Mouse (Mus musculus): ENCODE measurements around the gene Cmip. TPM values are rescaled to one million over a fixed set of nuclear protein-coding genes. Genes with fewer than 3 reads are reported as not detected.

Gene Cmip
- polyA plus RNA-seq (2012; rRNA removed) = 39.4 and 48.7 TPM in 2 replicates

DNA sequence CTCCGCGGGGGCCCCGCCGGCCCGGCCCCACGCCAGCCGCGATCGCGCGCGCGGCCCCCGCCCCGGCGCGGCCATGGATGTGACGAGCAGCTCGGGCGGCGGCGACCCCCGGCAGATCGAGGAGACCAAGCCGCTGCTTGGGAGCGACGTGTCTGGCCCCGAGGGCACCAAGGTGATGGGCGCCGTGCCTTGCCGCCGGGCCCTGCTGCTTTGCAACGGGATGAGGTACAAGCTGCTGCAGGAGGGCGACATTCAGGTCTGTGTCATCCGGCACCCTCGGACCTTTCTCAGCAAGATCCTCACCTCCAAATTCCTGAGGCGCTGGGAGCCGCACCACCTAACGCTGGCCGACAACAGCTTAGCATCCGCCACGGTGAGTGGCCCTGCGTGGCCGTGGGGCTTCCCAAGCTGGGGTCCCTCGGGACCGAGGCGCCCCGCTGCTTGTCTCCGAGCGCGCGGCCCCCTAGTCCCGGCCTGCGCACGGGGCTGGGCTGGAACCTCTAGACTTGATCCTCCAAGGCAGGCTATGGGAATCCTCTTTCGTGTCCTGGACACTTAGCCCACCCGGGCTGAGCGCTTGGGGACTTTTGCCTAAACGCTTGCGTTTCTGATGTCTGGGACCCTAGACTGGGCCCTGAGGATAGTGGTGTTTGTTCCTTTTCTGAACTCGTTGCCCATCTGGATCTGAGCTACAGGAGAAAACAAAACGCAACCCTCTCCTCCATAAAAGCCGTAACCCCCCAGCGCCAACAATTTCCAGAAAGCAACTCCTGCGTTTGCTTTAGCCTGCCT, at the start of gene Cmip:
TSS of gene Cmip (plus strand) at position 36 of the 792 bp plus-strand sequence.
- peak; percentile 52 for DNase-seq (ENCODE audit: low spot score)

DNA sequence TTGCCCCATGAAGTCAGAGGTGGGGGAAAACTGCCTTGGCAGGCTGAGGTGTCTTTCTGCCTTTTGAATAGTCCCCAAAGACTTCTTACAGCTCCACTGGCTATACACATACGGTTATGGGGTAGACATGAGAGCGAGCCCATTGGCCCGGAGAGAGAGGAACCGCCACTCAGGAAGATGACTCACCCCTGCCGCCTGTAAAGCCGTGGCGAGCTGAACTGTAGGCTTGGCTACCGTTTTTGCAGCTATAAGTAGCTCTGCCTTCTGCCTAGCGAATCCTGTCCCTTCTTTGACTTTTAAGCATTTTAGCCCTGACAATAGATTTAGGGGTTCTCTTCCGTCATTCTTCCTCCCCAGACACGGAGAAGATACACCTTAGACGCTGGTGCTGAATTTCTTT, 47.7 kb upstream of the Cmip start:
- no peak for DNase-seq (ENCODE audit: low spot score)

DNA sequence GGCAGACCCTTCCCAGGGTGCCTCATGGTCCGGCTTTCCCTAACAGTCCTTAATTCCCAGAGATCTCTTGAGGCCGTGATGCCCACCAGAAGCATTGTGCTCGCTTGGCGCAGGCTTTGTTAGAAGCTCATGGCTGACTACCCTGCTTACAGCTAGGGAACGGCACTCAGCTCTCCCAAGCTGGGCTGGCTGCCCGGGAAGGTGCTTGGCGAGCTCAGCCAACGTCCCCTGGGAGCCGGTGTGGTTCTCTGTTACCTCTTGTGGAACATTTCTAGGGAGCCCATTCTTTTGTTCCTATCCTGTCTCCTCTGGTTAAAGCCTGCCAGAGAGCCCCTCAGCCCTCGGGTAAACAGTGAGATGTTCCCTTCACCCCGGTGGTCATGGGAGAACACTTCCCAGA, 44.8 kb upstream of the Cmip start:
- DNase-seq (ENCODE audit: low spot score) = no peak

DNA sequence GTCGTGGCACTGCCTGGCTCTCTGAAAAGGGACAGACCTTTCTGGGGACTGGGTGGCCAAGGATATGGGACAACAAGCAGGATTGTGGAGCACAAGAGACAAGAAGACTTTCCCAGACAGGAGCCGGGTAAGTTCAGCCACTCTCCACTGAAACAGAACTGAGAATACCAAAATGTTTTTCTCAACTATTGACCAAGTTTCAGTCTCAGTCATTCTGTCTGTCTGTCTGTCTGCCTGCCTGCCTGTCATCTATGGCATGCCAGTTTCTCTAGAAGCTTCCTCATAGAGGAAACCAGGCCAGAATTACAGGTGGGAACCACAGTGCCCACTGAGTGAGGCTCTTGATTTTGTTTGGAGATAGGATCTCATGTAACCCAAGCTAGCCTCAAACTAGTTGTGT, 39.1 kb upstream of the Cmip start:
- DNase-seq (ENCODE audit: low spot score) = no peak

DNA sequence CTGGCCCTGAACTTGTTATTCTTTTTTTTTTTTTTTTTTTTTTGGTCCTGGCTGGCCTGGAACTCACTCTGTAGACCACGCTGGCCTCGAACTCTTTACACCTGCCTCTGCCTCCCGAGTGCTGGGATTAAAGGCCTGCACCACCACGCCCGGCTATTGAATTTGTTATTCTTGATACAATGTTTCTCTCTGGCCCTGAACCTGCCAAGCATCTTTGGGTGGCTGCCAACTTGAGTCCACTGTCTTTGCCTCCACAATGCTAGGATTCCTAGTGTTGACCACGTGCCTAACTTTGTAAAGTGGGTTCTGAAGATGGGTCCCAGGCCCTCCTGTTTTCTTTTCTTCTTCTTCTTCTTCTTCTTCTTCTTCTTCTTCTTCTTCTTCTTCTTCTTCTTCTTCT, 34.5 kb upstream of the Cmip start:
- no peak for DNase-seq (ENCODE audit: low spot score)

DNA sequence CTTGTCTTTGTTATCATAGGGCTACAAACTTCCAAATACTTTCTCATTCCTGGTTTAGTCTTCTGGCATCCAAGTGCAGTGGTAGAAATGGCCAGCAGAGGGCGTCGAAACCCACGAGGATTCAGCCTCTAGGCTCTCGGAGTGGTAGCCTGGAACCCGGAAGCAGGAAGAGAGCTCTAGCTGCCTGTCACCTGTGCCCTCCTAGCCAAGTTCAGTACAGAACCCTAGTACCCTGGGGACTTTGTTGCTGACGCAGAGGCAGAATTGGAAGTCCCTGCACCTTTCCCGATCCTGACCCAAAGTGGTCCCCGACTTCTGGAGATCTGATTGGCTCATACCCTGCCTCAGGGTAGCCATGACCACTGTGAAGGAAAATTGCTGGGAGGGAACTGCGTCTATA, 32.2 kb upstream of the Cmip start:
- DNase-seq (ENCODE audit: low spot score) = peak; percentile 73

DNA sequence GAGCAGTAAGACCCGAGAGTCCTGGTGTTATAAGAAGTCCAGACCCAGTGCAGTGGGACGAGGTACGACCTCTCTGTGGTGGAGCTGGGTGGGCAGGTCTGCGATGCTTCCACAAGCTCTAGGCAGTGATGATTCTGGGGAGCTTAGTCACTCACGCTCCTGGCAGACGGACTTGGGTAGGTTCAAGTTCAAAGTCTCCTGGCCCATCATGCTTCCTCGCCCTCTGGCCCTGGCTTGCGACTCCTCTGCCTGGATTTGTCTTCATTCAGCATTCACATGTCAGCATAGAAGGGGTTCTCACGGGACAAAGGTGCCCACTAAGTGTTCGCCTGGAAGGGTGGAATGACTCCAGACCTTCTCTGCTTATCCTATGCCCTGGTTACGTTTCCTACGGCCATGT, 30.6 kb upstream of the Cmip start:
- no peak for DNase-seq (ENCODE audit: low spot score)

DNA sequence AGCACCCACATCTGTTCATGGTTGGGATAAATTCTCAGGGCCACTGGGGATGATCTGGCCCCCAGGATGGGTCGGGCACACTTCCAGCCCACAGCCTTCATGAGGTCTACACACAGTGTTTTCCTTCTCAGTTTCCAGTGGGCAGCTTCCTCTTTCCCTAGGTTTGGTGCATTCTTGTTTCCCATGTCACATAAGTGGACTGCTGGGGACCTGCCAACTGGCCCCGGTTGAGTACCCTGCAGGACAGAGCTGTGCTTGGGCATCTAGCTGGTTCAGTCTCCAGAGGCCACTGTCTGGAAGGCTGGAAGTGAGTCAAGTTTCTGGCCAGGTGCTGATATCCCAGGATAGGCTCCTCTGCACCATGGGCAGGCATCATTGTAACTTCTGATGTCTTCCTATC, 29.5 kb upstream of the Cmip start:
- no peak for DNase-seq (ENCODE audit: low spot score)

DNA sequence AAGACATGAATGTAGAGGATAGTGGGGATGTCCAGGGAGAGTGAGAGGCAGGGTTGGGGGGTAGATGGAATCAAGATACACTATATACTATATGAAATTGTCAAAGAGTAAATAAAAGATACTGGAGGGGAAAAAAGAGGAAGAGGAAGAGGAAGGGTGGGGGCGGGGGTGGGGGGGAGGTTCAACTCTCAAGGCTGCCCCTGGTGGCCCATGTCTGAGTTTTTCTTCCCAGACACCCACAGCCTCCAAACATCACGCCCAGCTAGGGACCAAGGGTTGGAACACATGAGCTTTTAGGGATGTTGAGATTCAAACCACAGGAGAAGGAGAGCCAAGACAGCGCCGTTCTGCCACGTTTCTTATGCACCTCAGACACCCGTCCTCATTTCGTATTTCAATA, 23.7 kb upstream of the Cmip start:
- no peak for DNase-seq (ENCODE audit: low spot score)

DNA sequence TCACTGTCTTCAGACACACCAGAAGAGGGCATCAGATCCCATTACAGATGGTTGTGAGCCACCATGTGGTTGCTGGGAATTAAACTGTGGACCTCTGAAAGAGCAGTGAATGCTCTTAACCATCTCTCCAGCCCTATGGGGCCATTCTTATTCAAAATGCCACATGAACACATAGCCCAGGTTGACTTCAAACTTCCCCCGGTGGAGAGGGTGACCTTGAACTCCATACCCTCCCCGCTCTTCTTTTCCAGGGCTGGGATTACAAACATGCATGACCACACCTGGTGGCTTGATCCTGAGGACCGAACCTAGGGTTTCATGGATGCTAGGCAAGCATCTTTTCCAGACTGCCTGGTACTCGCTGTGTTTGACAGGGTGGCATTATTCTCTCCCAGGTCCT, 20.3 kb upstream of the Cmip start:
- no peak for DNase-seq (ENCODE audit: low spot score)

DNA sequence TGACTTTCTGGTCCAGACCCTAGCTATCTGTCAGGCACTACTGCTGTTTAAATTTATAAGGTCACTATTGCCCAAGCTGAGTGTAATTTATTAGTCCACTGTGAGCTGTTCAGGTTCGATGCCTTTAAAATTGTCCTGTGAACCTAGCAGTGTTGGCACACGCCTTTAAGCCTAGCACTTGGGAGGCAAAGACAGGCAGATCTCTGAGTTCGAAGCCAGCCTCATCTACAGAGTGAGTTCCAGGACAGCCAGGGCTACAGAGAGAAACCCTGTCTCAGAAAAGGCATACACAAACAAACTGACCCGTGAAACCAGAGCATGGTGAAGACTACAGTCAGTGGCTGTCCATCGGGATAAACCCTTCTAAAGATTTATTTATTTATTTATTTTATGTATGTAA, 16.5 kb upstream of the Cmip start:
- DNase-seq (ENCODE audit: low spot score) = no peak

DNA sequence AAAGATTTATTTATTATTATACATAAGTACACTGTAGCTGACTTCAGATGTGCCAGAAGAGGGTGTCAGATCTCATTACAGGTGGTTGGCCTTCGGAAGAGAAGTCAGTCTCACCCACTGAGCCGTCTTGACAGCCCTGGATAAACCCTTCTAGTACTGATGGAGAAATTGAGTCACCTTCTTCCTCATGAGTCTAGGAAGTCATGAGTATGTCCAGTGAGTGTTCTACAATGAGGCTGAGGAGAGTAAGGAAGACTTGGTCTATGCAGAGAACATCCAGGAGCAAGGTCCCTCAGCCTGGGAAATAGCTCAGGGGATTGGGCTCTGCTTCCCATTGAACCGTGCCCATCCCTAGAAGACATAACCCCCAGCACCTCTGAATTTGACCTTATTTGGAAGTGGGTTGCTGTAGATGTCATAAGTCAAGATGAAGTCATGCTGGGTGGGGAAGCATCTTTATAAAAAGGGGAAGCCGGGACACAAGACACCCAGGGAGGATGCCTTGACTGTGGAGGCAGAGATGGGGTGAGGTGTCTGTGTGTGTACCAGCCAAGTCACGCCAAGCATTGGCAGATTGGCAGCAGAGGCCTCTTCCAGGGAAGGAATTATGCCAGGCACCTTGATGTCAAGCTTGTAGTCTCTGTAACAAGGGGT, 15.9 kb upstream of the Cmip start:
- DNase-seq (ENCODE audit: low spot score) = no peak

DNA sequence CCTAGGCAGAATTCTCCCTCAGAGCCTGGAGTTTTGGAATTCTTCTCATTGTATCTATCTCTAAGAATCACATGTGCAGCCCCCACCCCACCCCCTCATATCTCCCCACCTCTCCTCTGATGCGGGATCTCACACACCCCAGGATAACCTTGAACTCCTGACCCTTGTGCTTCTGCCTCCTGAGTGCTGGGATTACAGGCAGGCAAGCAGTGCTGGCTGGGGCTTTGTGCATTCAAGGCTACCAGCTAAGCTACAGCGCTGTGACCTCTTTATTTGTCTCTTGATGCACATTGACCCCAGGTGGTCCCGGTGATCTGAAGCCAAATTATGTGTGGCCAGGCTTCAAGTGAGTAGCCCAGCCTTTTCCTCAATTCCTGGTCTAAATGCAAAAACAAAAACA, 15.0 kb upstream of the Cmip start:
- no peak for DNase-seq (ENCODE audit: low spot score)

DNA sequence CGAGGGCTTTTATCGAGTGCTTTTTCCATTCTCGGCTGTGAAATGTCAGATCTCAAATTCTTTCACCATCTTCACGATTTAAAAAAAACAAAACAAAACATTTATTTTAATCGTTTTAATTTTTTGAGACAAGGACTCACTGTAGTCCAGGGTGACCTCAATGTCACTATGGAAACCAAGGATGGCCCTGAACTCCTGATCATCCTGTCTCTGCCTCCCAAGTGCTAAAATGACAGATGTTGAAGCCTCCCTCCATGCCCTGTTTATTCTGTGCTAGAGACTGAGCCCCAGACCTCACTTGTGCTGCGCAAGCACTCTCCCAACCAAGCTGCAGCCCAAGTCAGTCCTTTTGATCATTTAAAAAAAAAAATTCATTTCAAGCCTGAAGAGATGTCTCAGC, 14.6 kb upstream of the Cmip start:
- DNase-seq (ENCODE audit: low spot score) = no peak

DNA sequence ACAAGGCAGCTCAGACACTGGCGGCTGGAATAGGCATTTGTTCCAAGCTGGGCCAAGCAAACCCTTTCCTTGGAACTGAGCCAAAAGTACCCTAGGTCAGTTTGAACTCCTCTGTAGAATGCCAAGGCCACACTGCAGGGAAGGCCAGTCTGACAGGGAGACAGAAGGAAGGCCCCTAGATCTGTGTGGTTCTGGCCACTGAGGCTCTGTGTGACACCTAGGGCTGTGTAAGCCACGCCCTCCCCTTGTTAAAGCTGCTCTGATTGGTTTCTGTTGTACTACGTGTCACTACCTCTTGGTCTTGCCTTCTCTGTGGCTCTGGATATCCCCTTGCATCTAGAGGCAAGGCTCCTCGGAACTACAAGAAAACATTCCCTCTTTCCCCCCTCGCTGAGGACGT, 12.3 kb upstream of the Cmip start:
- no peak for DNase-seq (ENCODE audit: low spot score)

DNA sequence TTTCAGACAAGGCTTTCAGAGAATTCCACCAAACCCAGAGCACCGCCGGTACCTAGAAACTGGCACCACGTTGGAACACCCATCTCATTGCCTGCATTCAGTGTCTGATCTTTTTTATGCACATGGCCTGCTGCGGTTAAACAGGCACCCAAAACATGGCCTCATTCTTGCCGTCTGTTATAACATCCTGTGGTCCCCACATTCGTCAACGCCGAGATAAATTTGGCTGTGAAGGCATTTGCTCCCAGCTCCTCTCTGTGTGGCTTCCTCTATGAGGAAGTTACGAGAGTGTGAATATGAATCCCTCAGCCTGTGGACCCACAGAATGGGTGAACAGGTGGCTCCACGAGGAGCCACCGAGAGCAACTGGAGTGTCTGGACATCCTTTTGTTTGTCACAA, 8.5 kb upstream of the Cmip start:
- no peak for DNase-seq (ENCODE audit: low spot score)

DNA sequence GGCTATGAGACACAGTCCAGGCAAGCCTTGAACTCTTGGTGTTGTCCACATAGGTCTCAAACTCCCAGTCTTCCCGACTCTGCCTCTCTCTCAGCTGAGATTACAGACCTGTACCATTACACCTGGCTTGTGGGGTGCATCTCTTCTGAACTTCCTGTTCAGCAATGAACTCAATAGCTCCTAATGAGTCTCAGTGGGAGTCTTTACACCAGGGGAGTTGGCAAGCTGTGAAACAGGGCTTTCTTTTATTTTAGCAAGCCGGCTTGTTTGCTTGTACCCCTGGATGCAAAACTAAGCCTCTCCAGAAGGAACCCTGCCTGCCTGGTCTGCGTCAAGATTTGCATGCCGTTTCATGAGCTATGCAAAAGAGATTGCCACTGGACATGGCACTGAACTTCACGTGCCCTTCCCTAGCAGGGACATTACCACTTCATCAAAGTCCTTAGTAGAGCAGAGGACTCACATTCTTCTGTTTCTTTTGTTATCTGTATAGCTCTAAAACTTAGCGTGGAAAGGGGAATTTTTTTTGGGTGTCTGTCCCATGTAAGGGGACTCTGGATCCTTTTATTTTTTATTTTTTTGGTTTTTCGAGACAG, 5.7 kb upstream of the Cmip start:
- DNase-seq (ENCODE audit: low spot score) = no peak

DNA sequence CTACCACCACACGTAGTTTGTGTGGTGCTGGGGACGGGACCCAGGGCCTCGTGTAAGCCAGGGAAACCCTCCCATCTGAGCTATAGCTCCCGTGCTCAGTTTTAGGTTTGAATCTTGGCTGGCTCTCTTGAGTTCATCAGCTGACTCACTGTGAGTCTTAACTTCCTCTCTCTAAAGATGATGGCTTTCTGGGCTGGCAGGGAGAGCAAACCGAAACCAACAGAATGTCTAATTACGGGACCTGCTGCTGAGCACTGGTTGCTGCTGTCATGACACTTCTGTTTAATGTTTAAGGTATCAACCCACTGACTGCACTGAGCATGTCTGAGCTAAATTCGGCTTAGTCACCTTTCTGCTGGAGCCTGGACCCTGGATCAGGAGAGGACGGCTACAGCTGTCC, 4.2 kb upstream of the Cmip start:
- no peak for DNase-seq (ENCODE audit: low spot score)

DNA sequence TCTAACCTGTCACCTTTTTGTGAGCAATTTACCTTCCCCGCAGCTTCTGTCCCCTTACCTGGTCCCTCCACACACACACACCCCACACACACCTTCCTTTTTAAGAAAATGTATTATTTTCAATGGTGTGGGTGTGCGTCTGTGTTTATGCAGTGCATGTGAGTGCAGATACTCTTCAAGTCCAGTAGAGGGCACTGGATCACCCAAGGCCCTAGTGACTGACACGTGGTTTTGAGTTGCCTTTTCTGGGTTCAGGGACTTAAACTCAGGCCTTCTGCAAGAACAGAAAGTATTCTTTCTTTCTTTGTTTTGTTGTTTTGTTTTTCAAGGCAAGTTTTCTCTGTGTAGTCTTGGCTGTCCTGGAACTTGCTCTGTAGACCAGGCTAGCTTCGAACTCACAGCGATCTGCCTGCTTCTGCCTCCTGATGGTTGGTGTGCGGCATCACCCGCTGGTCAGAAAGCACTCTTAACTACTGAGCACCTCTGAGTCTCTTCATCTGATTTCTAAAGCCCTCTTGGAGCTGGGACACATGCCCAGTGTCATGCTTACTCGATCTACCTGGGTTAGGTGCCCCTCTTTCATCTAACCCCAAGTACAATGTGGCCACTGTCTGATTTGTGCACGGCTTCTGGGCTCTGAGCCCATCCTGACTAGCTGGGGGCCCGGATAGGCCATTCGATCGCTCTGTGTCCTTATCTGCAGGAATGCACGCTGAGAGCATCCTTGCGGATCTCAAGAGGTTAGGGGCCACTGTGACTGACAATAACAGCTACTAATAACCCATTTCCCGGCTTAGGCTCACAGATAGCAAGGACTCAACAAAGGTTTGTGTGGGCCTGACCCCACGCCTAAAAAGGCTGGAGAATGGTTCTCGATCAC, 3.2 kb upstream of the Cmip start:
- no peak for DNase-seq (ENCODE audit: low spot score)

DNA sequence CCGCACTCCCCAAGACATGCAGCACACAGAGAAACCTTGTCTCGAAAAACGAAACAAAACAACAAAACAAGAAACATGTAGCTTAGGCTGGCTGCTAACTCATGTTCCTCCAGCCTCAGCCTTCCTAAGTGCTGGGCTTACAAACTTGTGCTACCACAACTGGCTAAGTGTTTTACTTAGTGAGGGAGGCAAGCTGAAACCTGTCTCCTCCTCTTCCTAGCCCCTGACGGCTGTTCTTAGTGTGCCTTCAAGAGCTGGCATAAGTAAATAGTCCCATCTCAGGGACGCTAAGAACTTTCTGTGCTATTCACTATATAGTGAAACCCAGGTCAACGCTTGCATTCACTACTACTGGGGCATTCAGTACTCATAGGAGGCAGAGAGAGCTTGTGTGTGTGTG, 2.4 kb upstream of the Cmip start:
- DNase-seq (ENCODE audit: low spot score) = no peak

DNA sequence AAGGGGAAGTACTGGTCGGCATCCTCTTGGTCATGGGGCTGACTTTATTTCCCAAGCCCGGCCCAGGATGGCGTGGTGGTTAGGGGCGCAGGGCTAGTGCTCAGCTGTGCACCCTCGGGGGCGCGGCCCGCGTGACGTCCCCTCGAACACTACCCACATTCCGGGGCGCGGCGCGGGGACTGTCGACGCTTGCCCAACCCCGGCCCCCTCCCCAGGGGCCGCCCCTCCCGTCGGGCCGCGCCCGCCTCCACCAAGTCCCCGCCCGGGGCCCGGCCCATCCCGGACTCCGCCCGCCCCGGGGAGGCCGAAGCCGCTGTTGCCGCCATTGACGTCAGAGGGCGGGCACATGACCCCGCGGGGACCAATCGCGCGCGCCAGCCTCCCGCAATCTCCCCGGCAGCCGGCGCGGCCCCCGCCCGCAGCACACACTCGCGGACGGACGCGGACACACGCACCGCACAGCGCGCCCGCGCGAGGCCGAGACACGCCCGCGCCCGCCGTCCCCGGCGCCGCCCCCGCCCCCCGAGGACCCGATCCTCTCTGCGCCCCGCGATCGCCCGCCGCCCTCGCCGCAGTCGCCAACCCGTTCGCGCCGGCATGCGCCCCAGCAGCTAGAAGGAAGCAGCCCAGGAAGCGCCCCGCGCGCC, 449 bp upstream of the Cmip start:
- peak; percentile 96 for DNase-seq (ENCODE audit: low spot score)

Measured in urinary bladder, adult 2 months (tissue).